Mouse (Mus musculus): ENCODE results near the gene A030014E15Rik.

DNA sequence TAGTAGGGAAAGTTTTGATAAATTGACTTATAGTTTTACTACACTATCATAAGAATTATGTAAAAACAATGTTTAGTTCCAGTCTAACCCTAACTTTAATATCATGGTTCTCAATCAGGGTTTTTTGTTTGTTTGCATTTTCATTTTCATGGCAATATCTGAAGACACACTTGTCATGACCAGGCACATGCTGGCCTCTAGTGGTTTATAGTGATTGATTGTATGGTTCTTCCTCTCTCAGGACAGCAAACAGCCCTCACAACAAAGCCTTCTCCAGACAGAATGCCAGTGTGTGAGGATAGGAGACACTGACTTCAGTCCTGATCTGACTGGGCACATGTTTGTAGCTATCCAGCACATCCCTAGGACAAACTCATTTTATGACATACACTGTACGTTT lies 48.5 kb downstream of the A030014E15Rik start:
- TF ChIP-seq ZC3H11A (IDR thresholded peaks at IDR 0.05; ENCODE audit: borderline replicate concordance, low read depth, low read length) (no peak), CHD2 (IDR thresholded peaks at IDR 0.05; ENCODE audit: low read depth, low read length) (no peak), MAFK (IDR thresholded peaks at IDR 0.05; ENCODE audit: insufficient read depth, low read depth, low read length) (no peak), HCFC1 (IDR thresholded peaks at IDR 0.05; ENCODE audit: borderline replicate concordance, insufficient read depth, low read length) (no peak), ZNF384 (IDR thresholded peaks at IDR 0.05; ENCODE audit: low read depth, low read length) (no peak)
